Mouse (Mus musculus): ENCODE data around the gene Spata48. TPM values are rescaled to one million over a fixed set of nuclear protein-coding genes. Genes with fewer than 3 reads are reported as not detected.

Spata48 gene
- 2.0 TPM in 1 of 2 replicates, not detected in the other for total RNA-seq (2017)

DNA sequence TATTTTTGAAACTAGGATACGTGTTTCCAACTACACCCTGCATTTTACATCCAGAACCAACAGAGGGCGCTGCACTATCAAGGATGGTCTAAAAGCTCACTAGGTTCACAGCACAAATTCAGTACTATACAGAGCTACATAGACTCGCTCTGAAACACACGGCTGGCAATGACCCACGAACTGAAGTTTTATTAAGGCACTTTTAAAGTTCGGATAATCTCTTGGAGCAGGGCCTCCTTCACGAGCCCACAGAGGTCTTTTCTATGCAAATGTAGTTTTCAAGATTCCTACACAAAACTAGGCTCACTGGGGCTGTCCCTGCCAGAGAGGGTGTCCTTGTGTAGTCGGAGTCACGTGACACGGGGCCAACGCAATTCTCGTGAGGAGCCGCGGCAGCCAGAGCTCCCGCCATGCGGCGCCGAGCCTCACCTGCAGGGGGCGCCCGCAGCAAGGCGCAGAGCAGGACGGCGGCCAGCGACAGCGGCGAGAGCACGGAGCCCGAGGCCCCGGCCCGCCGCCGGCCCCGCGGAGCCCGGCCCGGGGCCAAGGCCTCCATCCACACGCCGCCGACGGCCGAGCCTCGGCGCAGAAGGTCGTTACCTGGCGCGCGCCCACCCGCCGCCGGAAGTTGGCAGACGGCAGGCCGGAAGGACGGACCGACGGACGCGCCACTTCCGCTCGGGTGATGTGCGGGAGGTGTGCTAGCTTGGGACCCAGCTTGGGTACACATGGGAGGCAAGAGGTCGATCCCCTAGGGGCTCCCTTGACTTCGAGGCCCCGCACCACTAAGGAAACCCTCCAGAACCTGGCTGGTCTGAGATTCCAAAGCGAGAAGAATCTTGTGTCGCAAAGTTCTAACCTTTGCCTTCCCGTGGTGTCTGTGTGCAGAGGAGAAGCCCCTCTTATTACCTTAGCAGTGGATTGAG, at the start of gene Spata48, which contains the start of gene Zpbp:
TSS of gene Spata48 (plus strand) at position 460 of the 926 bp plus-strand sequence.
TSS of gene Zpbp (minus strand) at position 774 of the 926 bp plus-strand sequence.
- peak; percentile 95 to 96 for ATAC-seq (replicated peaks in 1 of 2; ENCODE audit: insufficient read depth in 1 of 2, low FRiP score in 2 of 2, low TSS enrichment in 1 of 2, low read depth in 1 of 2, poor library complexity in 2 of 2, severe bottlenecking in 2 of 2)

DNA sequence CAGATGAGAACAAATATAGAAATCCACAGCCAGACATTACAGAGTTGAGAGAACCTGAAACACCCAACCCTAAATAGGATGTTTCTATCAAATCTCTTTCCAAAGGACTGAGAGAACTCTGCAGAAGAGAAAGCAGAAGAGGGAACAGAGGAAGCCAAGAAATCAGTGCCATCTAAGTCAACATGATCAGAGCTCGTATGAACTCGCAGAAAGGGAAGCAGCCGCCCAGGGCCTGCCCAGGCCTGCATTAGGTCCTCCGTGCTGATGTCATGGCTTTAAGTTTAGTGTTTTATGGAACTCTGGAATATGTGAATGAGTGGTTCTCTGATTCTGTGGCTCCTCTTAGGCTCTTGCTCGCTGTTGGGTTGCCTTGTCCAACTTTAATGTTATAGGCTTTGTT, 47.7 kb upstream of the Spata48 start:
- no peak for ATAC-seq (replicated peaks in 1 of 2; ENCODE audit: insufficient read depth in 1 of 2, low FRiP score in 2 of 2, low TSS enrichment in 1 of 2, low read depth in 1 of 2, poor library complexity in 2 of 2, severe bottlenecking in 2 of 2)

DNA sequence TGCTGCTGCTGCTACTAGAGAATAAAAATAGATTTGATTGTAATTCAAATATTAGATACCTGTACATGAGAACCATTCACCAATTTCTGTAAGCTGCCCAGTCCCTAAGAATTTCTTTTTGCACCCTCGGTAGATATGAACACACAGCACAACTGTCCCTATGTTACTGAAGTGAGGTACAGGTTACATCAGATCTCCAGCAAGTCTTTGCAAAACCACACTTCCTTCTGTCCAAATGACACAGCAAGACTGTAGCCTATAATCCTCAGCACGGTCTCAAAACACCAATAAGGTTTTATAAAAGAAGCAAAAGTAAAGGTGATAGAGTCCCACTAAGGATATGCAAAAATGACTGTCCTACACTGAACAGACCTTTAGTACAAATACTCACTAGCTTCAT, 44.5 kb upstream of the Spata48 start:
- ATAC-seq (replicated peaks in 1 of 2; ENCODE audit: insufficient read depth in 1 of 2, low FRiP score in 2 of 2, low TSS enrichment in 1 of 2, low read depth in 1 of 2, poor library complexity in 2 of 2, severe bottlenecking in 2 of 2) = peak in 1 of 2 experiments; percentile 48; a peak in 1 of 4 replicates

DNA sequence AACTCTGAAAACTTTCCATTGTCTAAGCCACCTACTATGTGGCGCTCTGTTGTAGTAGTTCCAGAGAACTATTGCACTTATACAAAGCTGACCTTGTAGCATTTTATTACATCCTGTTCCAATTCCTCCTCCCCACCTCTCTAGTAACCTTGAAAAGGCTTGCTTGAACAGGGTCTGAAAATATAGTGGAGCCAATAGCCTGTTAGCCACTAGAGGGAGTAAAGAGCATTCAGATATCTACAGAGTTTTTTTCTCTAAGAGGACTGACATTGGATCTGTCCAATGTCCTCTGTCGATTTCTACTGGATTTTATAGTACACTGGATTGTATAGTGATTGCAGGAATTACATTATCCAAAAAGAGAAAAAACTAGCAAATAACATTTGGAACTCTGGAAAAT, 6.9 kb upstream of the Spata48 start:
- peak; percentile 81 to 84; a peak in 3 of 4 replicates for ATAC-seq (replicated peaks in 1 of 2; ENCODE audit: insufficient read depth in 1 of 2, low FRiP score in 2 of 2, low TSS enrichment in 1 of 2, low read depth in 1 of 2, poor library complexity in 2 of 2, severe bottlenecking in 2 of 2)

DNA sequence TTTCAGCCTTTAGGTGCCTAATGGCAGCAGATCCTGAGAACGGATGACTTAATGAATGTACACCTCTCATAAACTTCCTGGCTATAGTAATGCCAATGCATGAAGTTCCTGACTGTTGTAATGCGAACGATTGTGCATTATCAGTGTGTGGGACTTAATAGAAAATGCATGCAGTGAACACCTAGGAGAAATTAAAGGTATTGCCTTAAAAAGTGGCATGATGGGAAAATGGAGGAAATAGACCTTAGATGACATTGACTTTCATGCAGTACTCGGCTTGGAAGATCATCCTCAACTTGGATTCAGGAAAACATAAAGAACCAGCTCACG, 632 bp downstream of the Spata48 start:
- no peak for ATAC-seq (replicated peaks in 1 of 2; ENCODE audit: insufficient read depth in 1 of 2, low FRiP score in 2 of 2, low TSS enrichment in 1 of 2, low read depth in 1 of 2, poor library complexity in 2 of 2, severe bottlenecking in 2 of 2)

DNA sequence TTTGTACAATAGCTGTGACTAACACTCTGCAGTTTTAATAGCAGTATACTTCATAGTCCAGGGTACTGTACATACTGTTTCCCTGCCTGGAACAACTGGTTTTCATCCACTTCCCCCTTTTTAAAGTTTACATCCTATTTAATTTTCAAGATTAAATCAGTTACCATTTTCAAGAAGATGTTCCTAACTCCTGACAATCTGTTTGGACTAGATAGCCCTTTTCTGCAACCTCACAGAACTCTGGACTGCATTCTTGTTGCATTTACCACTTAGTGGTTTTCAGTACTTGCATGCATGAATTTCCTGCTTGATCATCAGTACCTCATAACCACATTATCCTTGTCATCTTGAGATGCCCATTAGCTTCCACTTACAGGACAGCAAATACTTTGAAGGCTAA, 7.0 kb downstream of the Spata48 start:
- ATAC-seq (replicated peaks in 1 of 2; ENCODE audit: insufficient read depth in 1 of 2, low FRiP score in 2 of 2, low TSS enrichment in 1 of 2, low read depth in 1 of 2, poor library complexity in 2 of 2, severe bottlenecking in 2 of 2) = no peak

DNA sequence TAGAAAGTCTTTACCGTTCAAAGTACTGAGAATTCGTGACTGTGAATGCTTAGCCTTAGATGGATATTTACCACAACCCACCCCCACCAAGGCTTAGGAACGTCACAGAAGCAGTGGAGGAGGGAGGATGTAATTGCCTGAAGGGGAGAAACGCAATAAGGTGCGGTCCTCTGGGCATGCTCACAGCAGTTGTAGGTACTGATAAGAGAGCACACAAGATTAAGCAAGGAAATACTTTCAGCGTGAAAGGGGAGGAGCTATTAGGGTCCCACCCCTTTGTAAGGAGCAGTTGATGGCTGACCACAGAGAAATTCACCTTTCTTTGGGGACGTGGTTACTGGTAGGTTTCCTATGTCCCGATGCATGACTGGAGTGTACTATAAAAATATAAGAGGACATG, 22.5 kb downstream of the Spata48 start:
- no peak for ATAC-seq (replicated peaks in 1 of 2; ENCODE audit: insufficient read depth in 1 of 2, low FRiP score in 2 of 2, low TSS enrichment in 1 of 2, low read depth in 1 of 2, poor library complexity in 2 of 2, severe bottlenecking in 2 of 2)

DNA sequence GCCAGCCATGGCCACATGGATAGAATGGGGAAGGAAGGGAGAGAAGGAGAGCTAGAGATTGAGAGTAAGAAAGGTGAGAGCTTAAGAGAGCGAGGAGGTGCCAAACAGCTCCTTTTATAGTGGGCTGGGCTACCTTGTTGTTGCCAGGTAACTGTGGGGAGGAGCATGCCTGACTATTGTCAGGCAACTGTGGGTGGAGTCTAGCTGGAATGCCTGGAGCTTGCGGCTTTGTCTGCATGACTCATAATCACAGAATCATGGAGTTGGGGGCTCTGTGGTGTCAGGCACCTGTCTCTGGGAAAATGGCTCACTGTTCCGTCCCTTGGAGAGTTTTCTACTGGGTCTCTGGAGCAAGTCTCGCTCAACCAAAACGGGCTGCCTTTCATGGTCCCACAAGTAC, 30.1 kb downstream of the Spata48 start:
- ATAC-seq (replicated peaks in 1 of 2; ENCODE audit: insufficient read depth in 1 of 2, low FRiP score in 2 of 2, low TSS enrichment in 1 of 2, low read depth in 1 of 2, poor library complexity in 2 of 2, severe bottlenecking in 2 of 2) = no peak

DNA sequence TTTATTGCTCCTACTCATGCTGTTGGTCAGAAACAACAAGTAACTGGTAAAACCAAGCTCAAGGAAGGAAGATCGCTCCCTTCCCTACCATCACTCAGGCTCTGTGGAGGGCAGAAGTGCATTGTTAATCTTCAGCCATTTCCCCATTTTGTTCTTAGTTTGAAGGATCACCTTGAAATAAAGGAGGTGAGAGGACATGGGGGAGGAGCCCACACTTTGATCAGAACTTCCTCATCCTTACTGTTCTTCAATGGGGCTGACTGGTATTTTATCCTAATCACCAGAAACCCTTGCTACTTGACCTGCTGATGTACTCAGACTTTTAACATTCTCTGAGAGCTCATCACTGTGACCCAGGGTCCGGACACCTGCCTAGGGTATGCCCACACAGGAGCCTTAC, 33.8 kb downstream of the Spata48 start:
- peak; percentile 17 to 27; a peak in 1 of 4 replicates for ATAC-seq (replicated peaks in 1 of 2; ENCODE audit: insufficient read depth in 1 of 2, low FRiP score in 2 of 2, low TSS enrichment in 1 of 2, low read depth in 1 of 2, poor library complexity in 2 of 2, severe bottlenecking in 2 of 2)

DNA sequence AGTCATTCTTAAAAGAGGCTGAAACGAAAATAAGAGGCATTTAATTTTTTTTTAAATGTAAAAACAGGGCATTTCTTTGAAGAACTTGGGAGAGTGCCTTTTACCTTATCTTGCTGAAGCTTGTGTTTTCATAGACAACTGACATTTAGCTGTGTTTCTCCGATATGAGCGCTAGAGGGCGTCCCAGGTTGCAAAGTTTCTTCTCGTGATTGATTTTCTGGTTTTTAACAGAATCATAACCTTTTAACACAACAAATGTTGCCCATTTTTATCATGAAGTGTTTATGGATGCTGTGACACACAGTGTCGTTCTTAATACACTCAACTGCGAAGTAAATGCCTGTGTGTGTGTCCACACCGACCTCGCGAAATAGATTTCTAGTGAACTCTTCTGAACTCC, 38.0 kb downstream of the Spata48 start:
- ATAC-seq (replicated peaks in 1 of 2; ENCODE audit: insufficient read depth in 1 of 2, low FRiP score in 2 of 2, low TSS enrichment in 1 of 2, low read depth in 1 of 2, poor library complexity in 2 of 2, severe bottlenecking in 2 of 2) = peak; percentile 37 to 62; a peak in 1 of 4 replicates

DNA sequence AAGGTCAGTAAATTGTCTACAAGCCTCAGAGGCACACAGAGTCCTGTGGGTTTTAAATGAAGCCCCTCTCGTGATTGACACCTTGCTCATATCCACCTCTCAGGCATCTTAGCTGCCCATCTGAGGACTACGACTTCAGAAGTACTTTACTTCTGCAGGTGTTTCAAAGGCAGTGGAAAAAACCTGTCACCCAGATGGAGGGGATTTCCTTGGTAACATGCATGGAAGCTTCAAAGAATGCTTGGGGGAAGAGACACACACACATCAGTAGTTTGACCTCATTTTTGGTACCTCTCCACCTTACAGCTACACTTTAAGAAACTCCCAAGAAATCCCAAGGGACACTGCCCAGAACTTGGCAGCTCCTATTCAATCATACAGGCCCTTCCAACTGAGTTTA, 44.3 kb downstream of the Spata48 start:
- ATAC-seq (replicated peaks in 1 of 2; ENCODE audit: insufficient read depth in 1 of 2, low FRiP score in 2 of 2, low TSS enrichment in 1 of 2, low read depth in 1 of 2, poor library complexity in 2 of 2, severe bottlenecking in 2 of 2) = no peak

DNA sequence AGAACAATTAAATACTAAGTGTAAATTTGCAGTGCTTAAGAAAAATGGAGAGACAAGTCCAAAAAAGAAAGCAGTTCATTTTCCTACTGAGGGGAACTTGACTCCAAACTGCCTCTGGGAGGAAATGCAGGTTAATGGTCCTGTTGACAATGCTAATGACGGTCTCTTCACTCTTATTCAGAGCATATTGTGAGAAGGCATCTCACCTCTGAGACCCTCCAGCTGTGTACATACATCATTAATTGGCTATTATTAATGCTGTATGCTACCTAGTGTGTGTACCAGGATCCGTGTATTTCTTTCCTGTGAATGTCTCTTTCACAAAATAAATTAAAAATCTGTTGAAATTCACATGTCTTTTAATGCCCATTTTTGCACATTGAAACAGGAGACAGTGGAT, 47.5 kb downstream of the Spata48 start:
- no peak for ATAC-seq (replicated peaks in 1 of 2; ENCODE audit: insufficient read depth in 1 of 2, low FRiP score in 2 of 2, low TSS enrichment in 1 of 2, low read depth in 1 of 2, poor library complexity in 2 of 2, severe bottlenecking in 2 of 2)

DNA sequence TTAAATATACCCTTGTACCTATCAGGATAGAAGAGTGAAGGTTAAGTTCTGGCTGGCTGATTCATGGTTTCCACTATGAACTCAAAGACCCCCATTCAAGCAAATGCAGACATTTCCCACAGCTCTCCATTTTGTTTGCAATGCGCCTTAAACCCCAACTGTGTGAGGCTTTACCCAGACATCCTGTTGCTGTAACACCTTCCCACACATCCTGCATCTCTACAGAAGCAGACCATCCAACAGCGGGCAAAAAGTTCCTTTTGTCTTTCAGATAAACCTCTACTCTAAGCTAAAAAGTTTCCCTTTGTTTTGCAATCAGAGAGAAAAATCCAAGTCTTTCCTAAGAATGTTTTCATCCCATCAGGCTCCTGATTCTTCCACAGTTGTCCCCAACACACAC, 50.2 kb downstream of the Spata48 start:
- no peak for ATAC-seq (replicated peaks in 1 of 2; ENCODE audit: insufficient read depth in 1 of 2, low FRiP score in 2 of 2, low TSS enrichment in 1 of 2, low read depth in 1 of 2, poor library complexity in 2 of 2, severe bottlenecking in 2 of 2)

DNA sequence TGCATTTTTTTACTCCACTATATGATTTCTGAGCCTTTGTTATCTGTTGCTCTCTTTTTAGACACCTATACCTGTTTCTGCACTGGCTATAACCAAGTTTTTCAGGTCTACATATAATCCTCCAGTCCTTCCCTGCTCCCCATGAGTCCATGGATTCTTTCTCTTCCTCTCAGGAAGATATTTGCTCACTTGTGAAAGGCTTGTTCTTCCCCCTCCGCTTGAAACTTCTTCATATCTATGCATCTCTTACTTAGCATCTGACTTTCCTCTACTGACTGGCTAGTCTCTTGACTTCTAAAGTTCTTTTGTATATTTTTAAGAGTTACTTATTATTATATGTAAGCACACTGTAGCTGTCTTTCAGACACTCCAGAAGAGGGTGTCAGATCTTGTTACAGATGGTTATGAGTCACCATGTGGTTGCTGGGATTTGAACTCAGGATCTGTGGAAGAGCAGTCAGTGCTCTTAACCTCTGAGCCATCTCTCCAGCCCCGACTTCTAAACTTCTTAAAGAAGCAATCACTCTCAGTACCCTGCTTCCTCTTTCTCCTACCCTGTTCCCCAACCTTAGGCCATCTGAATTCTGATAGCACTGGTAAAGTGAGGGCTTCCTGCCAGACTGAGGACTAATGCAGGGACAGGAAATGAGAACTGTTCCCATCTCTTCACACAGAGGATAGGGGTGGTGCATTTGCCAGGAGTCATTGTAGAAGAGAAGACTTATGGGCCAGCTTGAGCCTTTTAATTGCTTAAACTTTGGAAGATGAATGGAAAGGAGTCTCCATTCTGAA, 51.3 kb downstream of the Spata48 start:
- ATAC-seq (replicated peaks in 1 of 2; ENCODE audit: insufficient read depth in 1 of 2, low FRiP score in 2 of 2, low TSS enrichment in 1 of 2, low read depth in 1 of 2, poor library complexity in 2 of 2, severe bottlenecking in 2 of 2) = peak; percentile 86 to 92

DNA sequence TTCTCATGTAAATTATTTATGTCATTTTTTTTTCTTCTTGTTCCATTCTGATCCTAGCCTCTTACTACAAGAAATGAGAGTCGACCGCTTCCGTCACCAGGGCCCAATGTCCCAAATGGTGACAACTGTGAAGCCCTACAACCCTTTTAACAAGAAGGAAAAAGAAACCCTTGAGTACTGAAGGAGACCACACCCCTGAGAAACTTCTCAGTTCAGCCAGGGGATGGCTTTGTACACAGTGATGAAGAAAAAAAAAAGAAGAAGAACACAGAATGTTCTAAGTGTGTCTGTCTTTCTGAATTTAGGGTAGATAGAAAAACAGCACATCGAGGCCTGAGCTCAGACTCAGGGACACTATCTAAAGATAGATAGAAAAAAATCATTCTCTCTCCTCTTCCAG, 53.0 kb downstream of the Spata48 start:
- no peak for ATAC-seq (replicated peaks in 1 of 2; ENCODE audit: insufficient read depth in 1 of 2, low FRiP score in 2 of 2, low TSS enrichment in 1 of 2, low read depth in 1 of 2, poor library complexity in 2 of 2, severe bottlenecking in 2 of 2)

DNA sequence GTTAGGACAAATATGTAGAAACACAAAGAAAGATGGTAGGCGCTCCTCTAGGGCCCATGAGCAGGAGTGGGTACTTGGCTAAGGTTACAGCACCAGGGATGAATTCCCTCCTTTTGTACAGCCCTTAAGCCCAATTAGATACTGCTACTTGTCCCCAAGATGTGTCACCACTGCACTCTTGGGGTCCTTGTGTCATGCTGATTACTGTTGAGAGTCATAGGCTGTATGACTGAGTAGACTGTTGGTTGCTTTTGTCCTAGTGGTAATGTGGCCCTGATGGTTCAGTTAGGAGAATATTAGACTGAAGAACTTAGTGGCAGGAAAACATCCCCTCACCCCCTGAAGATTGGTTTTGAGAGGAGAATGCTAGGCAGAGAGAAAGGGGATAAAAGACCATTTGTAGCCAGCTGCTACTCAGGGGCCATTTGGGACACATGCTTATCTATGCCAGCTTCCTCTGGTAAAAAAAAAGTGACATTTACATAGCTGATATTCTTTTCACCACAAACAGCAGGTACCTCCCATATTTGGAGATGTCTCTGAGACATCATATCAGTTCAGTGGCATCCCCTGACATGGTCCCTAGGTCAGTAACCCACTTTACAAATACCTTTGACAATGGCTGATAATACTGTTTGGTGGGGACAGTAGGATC, 56.0 kb downstream of the Spata48 start:
- no peak for ATAC-seq (replicated peaks in 1 of 2; ENCODE audit: insufficient read depth in 1 of 2, low FRiP score in 2 of 2, low TSS enrichment in 1 of 2, low read depth in 1 of 2, poor library complexity in 2 of 2, severe bottlenecking in 2 of 2)

DNA sequence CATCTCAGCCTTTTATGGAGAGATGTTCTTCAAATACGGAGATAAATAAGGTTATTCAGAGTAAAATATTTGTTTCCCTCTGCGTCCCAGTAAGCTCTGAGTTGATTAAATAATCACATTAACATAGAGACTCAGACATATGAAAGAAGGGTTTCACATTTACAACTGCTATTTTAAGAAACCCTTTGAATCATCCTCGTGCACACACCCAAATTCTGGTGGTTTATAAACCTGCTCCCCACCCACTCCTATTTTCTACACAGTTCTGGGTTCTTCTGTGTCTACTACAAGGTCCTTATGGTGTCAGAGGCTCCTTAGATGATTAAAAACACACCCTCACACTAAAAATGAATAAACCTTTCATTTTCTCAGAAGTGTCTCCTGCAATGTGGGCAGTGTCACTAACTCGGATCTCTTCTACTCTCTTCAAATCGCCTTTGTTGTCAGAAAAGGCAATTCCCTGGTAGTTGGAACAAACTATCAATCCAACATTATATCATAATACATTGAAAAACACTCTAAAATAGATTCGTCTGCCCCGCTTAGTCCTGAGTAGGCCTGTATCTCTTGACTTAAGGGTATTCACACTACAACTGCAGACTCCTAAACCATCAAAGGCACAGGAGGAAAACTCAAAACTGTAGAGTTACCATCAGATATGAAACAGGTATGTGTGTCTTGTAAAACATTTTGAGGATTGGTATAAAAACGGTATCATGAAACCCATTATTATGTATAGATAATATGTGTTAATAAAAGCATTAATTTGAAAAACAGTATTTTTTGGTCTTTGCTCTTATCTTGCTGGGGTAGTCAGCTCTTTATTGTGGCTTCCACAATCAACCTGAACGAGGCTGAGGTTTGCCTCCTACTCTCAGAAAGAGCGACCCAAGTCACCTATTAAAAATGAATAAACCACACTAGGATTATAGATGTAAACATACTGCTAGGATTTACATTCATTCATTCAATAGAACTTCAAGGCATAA, 57.7 kb downstream of the Spata48 start:
- no peak for ATAC-seq (replicated peaks in 1 of 2; ENCODE audit: insufficient read depth in 1 of 2, low FRiP score in 2 of 2, low TSS enrichment in 1 of 2, low read depth in 1 of 2, poor library complexity in 2 of 2, severe bottlenecking in 2 of 2)

Measured in hematopoietic stem cell, adult 5-6 weeks (primary cell).